Mouse (Mus musculus): Measurements from ENCODE around the gene Anks1b.
A peak's percentile ranks its signal among the peaks of the same experiment; 100 is the strongest.

Anks1b gene

DNA sequence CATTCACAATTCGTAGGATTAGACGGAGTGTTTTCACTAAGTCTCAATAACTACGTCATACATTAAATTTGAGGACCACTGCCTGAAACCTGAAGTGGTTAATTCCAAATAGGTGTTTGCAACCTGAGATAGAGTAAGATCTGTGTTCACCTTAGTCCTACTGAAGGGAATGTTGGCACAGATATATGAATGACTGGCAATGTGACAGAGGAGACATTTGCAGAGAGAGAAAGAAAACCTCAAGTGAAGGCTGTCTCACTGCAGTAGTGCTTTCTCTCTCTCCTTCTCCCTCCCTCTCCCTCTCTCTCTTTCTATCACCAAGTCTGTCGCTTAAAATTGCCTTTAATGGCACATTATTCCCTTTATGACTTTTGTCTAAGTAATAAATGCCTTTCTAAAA is 101.1 kb downstream of the Anks1b start:
- DNase-seq (ENCODE audit: low spot score) = no peak

DNA sequence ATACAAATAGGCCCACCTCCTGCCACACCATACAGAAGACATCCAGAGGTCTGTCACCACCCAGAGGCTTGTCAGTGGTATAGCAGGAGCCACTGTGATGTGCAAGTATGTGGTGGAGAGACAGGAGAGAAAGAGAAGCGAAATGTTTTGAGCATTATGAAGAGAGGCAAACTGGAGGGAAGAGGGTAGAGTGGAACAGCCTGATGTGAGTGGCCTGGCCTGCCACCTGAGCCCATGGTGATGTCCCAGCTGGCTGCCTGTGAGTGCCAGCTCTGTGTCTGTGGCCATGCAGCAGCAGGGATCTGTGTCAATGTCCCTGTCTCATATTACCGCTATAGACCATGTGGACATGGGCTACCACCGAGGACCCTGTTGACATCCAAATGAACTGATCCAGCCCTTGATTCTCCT is 102.1 kb downstream of the Anks1b start:
- DNase-seq (ENCODE audit: low spot score) = no peak

DNA sequence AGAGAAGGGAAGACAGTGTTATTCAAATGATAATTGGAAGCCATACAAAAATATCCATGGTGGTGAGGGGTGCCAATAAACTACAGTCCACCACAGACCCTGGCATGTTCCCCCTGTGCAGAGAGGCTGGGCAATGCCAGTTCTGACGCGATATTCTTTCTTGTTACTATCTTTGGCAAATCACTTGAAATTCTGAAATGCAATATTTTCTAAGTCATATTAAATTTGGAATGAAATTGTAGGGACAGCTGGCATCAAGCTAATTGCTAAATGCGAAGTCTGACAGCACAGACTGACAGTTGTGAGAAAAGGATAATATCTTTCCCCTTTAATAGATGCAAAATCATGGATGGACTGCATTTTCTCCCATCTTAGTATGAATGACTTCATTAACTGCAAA is 103.3 kb downstream of the Anks1b start:
- DNase-seq (ENCODE audit: low spot score) = no peak

DNA sequence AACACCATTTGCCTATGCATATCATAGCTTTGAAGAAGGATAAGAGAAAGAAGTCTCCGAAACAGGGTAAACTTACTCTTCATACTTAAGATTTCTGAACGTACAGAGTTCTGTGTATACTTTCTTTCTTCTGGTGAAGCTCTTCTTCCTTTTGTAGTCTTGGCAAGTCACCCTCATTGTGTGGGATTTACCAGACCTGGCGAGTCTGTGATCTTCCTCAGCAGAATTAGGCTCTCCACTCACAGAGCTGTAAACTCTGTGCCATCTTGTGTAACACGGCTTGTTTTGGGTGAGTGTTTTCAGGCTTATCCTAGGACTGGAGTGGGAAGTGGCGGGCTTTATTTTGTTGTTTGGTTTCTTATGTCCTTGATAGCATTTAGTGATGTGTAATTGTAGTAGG is 120.9 kb downstream of the Anks1b start:
- DNase-seq (ENCODE audit: low spot score) = no peak

DNA sequence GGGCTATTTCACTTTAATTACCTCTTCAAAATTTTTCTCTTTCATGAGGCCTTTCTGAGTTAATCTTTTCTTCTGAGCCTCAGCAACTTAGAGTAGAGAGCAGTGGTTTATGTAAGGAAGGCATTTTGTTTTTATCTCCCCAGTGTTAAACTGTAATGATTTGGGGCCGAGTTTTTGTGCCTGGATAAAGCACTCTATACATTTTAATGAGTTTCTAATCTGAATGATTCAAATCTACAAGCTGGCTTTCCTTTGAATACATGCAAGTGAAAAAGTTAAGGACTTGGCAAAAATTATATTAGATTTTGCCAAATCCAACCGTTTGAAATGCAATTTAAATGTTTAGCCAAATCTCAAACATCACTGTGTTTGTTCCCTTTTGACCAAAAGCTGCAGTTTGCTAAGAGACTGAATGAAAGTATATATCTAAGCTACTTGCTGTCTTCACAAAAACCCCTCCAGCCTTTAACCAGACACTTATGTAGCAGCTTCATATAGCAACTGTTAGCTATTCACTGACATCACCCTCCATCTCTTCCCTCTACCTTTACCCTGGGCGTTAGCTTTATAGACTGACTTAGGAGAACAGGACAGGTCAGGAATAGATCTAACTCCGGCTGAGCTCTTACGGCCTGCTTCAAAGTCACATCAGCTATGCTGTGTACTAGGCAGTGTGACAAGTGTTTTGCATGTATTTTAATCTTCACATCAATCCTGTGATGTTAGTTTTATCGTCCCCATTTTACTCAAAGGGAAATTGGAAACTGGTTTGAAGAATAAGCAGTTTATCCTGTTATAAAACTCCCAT is 122.5 kb downstream of the Anks1b start:
- DNase-seq (ENCODE audit: low spot score) = no peak

DNA sequence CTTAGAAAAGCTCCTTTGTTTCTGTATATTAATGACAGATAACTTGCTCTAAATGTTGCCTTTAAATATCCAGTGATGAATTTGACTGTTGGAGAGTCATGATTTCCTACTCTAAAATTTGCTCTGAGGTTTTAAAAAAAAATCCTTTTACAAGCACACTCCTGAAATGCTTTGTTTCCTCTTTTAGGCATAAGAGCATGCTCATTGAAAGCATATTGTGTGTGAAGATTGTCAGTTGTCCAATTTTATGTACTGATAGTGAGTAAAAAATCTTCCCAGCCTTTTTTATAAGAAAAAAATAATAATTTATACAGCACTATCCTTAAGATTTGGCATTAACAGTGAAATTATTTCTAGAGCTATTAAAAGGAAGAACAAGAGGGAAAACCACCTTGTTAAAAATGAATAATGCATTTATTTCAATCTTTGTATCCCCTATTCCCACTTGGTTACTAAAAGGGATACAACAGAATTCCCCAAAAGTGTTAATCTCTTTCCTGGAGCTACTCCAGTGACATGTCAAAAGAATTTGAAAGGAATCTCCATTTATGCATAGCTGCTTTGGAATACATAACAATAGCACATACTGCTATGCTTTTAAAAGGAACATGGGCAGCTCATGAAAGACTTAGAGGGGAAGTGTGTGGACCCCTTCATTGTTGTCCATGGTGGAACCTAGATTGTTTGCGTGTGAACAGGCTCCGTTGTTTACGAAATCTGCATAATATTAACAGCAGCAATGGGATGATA is 130.8 kb downstream of the Anks1b start:
- no peak for DNase-seq (ENCODE audit: low spot score)

DNA sequence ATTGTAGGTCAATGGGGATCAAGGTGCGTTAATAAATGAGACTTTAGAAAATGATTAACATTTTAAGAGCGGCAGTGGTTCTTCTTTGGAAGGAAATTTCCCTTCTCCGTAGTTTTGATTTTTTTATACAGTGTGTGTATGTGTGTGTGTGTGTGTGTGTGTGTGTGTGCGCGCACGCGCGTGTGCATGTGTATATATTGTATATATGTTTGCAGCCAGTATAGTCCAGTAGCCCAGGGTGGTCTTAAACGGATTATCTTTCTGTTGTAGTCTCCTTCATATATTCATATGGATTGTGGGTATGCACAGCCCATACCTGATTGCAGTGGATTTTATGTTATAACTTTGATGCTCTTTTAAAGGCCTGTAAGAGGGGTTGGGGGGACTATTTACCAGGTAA is 131.6 kb downstream of the Anks1b start:
- no peak for DNase-seq (ENCODE audit: low spot score)

DNA sequence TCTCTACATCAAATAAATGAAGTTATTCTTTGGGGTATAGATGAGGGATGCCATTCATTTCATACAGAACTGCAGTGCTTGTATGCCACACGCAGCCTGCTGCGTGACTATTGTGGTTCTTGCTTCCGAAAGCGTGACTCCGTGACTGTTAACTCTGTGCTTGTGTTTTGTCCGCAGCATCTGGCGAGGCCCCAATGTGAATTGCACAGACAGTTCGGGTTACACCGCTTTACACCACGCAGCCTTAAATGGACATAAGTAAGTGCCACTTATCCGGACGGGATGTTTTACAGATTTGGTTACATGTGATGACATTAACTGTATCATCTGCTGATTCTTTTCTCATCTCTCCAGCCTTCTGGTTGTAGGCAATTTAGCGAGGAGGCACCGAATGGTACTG is 159.7 kb downstream of the Anks1b start:
- DNase-seq (ENCODE audit: low spot score) = no peak

DNA sequence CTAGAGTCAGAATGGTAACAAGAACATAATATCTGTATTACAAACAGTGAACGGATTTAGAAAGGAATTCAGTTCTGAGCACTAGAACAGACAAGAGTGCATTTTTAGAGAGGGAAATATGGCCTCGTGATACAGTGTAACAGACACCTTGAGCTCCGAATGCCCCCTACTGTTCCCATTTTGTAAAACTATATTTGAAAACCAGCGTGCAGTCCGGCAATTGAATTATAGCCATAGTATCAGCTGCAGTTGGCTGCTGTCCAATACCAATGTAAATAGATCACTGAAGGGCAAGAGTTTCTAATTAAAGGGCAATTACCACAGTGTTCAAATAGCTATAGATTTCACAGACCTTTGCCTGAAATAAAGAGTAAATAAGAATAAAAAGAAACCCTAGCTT is 170.0 kb downstream of the Anks1b start:
- peak; percentile 10 for DNase-seq (ENCODE audit: low spot score)

DNA sequence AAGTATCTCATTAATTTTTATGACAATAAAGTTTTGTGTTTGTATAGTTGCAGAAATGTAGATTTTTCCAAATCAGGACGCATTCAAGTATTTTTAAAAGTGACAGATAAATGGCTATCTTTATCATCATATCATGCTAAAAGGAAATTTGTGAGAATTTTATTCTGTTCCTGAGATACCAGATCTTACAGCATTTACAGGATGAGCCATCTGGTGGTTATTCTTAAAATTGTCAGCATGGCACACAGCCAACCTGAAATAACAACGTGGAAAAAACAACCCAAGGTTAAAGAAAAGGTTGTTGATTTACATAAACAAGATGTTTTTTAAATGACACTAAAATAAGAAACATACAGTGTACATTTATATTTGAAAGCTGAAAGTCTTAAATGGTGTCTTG is 170.5 kb downstream of the Anks1b start:
- peak; percentile 23 for DNase-seq (ENCODE audit: low spot score)

DNA sequence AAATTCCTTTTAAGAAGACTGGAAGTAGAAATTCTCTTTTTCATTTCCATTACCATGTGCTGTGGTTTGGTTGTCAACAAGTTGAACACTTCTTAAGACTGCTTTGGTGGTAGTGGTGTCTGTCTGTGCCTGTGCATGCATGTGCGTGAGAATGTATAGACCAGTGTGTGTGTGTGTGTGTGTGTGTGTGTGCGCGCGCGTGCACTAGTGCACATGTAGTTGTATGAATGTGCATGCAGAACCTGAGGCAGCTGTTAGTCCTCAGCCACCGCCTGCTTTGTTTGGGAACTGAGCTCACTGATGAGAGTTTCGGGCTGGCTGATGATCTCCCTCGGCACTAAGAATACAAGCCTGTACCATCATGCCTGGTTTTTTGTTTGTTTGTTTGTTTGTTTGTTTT is 170.9 kb downstream of the Anks1b start:
- no peak for DNase-seq (ENCODE audit: low spot score)

DNA sequence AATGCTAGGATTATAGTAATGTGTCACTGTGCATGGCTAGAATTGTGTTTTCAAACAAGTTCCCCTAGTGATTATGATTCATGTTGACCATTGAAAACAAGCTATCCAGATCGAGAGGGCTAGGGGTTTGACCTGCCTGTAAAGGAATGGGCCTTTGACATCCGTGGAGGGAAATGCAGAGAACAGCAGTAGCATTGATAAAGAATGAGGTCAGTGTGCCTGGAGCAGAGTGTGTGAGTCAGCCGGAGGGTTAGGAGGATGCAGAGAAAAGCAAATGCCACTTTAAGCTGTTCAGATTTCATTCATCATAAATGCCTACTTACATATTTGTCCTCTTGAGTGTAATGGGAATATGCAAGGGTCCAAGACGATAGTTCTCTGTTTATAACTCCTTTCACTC is 195.3 kb downstream of the Anks1b start:
- DNase-seq (ENCODE audit: low spot score) = no peak

DNA sequence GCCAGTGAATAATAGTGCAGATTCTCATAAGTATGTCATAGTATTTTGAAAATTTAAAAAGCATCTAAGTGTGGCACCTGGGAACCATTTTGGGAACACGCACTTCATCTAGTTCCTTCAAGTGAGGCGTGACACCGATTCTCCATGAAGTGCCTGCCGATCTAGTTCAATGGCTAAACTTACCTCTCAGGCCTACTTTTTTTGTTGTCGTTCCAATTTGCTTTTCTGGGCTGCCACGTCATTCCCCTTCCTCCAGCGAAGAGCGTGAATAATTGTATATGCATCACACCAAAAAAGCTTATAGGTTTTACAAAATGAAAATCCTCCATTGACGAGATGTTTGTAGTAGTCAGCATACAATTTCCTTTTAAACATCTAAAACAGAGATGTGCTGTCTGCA is 204.6 kb downstream of the Anks1b start:
- no peak for DNase-seq (ENCODE audit: low spot score)

DNA sequence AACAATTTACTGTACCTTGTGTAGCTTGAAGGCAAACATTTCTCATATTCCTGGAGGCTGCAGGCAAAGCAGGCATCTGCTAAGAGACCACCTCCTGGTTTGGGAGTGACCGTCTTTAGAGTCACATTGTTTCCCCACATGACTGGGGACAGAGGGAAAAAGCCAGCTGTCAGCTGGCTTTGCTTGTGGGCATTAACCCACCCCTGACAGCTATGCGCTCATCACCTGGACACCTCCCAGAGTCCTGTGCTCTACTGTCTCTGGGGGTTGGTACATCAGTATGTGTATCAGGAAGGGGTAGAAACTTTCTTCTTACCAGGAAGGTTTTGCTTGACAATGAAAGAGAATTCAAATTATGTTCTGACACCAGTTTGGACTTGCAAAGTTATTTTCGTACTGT is 207.8 kb downstream of the Anks1b start:
- no peak for DNase-seq (ENCODE audit: low spot score)

DNA sequence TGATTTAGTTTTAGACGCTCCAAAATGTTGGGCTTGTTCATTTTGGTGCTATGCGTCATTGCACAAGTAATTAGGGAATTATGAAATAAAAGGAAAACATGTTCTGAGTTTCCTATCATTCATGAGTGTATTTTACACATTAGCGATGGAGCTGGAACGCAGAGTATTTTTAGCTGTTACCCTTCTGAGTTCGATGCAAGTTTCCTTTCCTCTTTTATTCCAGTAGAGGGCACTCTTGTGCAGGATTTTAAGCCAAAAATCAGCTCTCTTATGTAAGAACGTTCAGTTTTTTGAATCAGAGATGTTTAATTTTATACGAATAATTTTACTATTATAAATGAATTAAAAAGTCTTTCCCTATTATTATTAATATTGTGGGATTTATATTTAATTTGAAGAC is 208.3 kb downstream of the Anks1b start:
- no peak for DNase-seq (ENCODE audit: low spot score)

DNA sequence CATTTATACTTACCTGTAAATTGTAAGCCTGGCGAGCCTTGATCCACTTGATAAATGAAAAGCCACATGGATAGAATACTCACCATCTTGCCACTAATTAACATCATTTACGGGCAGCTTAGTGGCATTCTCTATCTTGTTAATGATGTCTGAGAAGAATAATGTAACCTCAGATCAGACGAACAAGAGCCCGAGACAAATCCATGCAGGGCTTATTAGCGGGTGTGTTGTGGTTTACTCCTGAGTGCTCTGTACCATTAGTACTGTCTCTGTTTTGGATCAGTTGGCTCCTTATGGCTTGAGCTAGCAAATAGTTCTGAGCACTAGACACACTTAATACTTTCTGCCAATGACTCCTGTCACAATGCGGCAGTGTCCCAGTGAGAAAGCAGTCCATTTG is 220.6 kb downstream of the Anks1b start:
- no peak for DNase-seq (ENCODE audit: low spot score)

DNA sequence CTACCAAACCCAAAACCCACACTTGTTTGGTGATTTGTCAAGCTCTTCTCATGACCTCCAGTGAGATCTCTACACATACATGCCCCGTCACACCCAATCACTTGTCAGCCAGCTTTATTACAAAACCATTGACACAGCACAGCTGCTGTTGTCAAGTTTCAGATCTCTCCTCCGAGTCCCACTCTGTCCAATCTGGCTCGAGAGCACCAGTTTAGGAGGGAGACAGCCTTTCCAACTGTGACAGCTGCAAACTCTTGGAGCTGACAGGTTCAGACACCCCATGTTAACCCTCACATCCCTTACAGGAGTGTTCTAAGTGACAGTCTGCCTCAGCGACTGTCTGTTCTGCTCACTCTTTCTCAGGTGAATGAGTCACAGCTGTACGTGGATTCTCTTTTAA is 239.4 kb downstream of the Anks1b start:
- no peak for DNase-seq (ENCODE audit: low spot score)

DNA sequence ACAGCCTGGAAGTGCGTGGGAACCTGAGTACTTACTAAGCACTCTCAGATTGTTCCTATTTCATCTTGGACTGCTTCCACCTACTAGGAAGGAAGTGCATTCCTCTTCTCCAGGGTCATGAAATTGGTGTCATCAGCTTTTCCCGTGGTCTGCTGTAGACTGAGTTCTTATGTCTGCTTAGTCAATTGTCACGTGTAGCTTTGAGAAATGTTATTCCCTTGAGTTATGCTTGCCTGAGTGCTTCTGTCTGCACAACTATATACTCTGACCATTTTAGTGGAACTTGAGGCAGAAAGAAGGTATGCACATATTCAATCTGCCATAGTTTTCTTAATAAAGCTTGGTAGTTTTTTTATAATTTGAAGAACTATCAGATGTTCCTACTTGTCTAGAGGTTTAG is 243.6 kb downstream of the Anks1b start:
- no peak for DNase-seq (ENCODE audit: low spot score)

DNA sequence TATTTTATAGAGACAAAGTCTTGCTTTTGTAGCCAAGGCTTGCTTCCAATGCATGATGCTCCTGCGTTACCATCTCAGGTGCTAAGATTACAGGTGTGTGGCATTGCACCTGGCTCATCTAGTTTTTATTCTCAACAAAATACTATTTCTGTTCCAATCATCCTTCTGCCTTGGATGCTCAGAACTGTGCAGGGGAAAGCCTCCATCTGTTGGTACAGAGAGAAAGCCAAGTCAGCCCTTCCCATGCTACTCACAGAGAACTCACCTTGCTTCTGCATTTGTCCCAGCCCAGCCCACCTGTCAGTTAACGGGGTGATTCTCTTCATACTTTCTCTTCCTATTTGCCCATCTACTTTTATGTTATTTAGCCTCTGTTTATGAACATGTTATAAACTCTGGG is 244.5 kb downstream of the Anks1b start:
- no peak for DNase-seq (ENCODE audit: low spot score)

DNA sequence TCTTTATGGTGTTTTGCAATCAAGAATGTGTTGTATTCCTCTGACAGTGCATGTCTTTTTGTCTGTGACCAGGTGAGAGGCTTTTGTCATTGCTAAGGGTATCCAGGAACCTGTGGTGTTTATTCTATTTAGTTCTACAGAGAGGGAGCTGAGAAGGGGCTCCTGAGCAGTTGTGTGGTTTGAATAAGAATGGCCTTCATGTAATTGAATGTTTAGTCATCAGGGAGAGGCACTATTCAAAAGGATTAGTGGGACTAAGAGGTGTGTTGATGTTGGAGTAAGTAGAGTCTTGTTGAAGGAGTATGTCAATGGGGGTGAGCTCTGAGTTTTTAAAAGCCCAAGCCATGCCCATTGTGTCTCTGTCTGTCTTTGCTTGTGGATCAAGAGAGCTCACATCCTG is 264.2 kb downstream of the Anks1b start:
- no peak for DNase-seq (ENCODE audit: low spot score)

DNA sequence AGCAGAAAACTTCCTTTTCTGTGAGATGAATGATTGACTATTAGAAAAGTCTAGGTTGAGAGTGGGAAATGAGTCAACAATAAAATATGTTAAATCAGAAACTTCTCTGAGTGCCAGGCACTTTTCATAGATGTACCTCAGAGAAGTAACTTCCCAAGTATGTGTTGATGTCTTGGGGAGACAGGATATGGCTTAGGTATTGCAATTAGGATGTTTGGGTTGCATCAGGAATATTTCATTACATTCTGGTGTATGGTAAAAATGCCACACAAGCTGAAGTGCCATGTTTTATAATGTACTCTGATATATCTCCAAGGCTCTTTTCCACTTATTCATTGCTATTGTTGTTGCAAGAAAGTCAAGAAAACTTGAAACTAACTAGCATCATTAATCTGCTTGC is 267.6 kb downstream of the Anks1b start:
- no peak for DNase-seq (ENCODE audit: low spot score)

DNA sequence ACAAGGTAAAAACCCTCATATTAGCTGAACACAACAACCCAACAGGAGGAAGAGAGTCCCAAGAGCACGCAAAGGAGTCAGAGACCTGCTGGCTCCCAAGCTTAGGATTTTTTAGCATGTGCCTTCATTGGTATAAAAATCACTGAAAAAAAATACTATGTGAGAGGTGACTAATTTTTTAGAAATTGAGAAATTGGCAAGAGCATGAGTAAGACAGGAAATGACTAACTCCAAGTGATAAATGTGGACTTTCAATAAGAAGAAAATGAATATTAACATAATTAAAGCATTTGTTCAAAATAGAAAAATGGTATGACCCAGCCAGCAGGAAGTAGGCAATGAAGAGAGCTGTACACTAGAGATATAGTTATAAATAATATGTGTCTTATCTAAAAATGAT is 271.1 kb downstream of the Anks1b start:
- DNase-seq (ENCODE audit: low spot score) = no peak

DNA sequence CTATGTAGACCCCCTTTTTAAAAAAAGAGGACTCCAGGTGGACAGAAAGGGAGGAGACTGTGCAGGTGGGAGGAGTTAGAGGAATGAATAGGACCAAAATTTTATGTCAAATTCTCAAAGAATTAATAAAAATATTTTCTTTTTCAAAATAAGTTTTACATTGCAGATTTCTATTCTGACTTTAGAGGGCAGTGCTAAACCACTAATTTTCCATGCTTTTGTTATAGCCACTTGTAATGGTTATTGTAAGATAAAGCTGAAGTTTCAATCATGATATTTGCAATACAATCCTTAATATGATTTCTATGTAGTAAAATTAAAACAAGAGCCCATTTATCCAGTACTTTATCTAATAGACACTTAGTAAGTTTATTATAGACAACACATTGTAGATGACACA is 278.2 kb downstream of the Anks1b start:
- DNase-seq (ENCODE audit: low spot score) = no peak
